Mouse (Mus musculus) midbrain, embryonic 16.5 days (tissue): ENCODE measurements at regions not wholly inside any gene's neighbourhood (a gene's known extent, or its start where the extent isn't known, plus 50 kb on each side); places are given as distances from the start of the nearest gene placed in this dataset.
A peak's percentile ranks its signal among the peaks of the same experiment; 100 is the strongest.
"Not testable (repeated sequence)": the region's sequence is repeated elsewhere in the genome, so short reads cannot be mapped to it uniquely, and the experiment has no call there.

Experiments
- ATAC-seq: fragments of 200-750 bp; cut with Nextera tagmentation; 2 replicates; pipeline ENCODE4 v1.8.0; 2017; ENCODE audit warnings: moderate TSS enrichment
- H3K27ac ChIP-seq: fragments of 300-500 bp; sonication (generic); 2 replicates; pipeline ENCODE4 v1.5.1; 2014; ENCODE audit warnings: mild to moderate bottlenecking, low read length, mixed read lengths
- H3K27me3 ChIP-seq: fragments of 300-500 bp; sonication (generic); 2 replicates; pipeline ENCODE4 v1.6.1; 2014; ENCODE audit warnings: low read depth, low read length, mixed read lengths; ENCODE audit not compliant: control insufficient read depth, insufficient read depth
- H3K36me3 ChIP-seq: fragments of 300-500 bp; sonication (generic); 2 replicates; pipeline ENCODE4 v1.6.1; 2014; ENCODE audit warnings: mild to moderate bottlenecking, low read length, moderate library complexity, mixed read lengths; ENCODE audit not compliant: control insufficient read depth, insufficient read depth
- H3K4me1 ChIP-seq: fragments of 300-500 bp; sonication (generic); 2 replicates; pipeline ENCODE4 v1.6.1; 2014; ENCODE audit warnings: mild to moderate bottlenecking, low read length, mixed read lengths; ENCODE audit not compliant: control insufficient read depth, insufficient read depth
- H3K4me2 ChIP-seq: fragments of 300-500 bp; sonication (generic); 2 replicates; pipeline ENCODE4 v1.6.1; 2014; ENCODE audit warnings: mild to moderate bottlenecking, low read length, mixed read lengths
- H3K4me3 ChIP-seq: fragments of 300-500 bp; sonication (generic); 2 replicates; pipeline ENCODE4 v1.5.1; 2014; ENCODE audit warnings: low read depth, mild to moderate bottlenecking, low read length, moderate library complexity, mixed read lengths
- H3K9ac ChIP-seq: fragments of 300-500 bp; sonication (generic); 2 replicates; pipeline ENCODE4 v1.6.1; 2014; ENCODE audit warnings: low read depth, low read length, mixed read lengths
- H3K9me3 ChIP-seq: fragments of 300-500 bp; sonication (generic); replicated peaks from 2 replicates; pipeline ENCODE4 v1.6.1; 2014; ENCODE audit warnings: mild to moderate bottlenecking, low read length, mixed read lengths; ENCODE audit not compliant: control insufficient read depth, poor library complexity, severe bottlenecking
- WGBS: fragments of 180-500 bp; shearing (Covaris S2); extraction: QIAGEN DNeasy Blood & Tissue Kit; methylation state at CpG from one replicate; pipeline ENCODE4 v1.1.7; 2014; 5-methylcytosine and 5-hydroxymethylcytosine counted together

DNA sequence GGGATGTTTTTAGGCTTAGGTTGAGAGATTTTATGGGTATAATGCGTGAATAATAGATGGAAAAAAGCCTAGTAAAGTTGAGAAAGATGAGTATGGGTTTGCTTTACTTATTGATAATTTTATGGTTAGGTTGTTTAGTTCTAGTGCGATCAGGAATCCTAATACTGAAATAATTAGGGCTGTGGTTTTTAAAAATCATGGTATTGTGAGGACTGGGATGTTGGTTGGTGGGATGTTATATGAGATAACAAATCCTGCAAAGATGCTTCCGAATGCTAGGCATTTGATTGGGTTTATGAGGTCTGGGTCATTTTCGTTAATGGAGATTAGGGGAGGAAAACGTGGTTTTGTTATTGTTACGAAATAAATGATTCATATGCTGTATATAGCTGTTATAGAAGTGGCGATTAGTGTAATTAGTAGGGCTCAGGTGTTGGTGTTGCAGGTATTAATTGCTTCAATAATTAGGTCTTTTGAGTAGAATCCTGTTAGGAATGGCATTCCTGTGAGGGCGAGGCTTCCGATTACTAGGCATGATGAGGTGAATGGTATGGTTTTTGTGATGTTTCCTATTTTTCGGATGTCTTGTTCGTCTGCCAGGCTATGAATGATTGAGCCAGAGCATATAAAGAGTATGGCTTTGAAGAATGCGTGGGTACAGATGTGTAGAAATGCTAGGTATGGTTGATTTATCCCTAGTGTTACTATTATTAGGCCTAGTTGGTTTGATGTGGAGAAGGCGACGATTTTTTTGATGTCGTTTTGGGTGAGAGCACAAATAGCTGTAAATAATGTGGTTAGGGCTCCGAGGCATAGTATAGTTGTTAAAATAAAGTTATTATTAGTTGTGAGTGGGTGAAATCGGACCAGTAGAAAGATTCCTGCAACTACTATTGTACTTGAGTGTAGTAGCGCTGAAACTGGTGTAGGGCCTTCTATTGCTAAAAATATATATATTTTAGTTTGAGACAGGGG, 62.3 kb upstream of the Ccnh start:
- H3K4me3 ChIP-seq, H3K27me3 ChIP-seq, H3K36me3 ChIP-seq, H3K9me3 ChIP-seq, H3K27ac ChIP-seq, H3K9ac ChIP-seq, H3K4me2 ChIP-seq, H3K4me1 ChIP-seq: not testable (repeated sequence)
- ATAC-seq, result peak; percentile 100
- WGBS, result 89% methylated on average over 18 of the region's 18 CpGs

DNA sequence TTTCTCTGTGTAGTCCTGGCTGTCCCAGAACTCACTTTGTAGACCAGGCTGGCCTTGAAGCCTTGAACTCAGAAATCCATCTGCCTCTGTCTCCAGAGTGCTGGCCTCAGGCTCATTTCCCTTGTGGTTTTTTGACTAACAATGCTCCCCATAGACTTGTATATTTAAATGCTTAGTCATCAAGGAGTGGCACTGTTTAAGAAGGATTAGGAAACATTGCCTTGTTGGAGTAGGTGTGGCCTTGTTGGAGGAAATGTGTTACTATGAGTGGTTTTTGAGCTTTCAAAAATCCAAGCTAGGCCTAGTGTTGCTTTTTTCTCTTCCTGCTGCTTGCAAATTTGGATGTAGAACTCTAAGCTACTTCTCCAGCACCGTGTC, 61.7 kb upstream of the Ccnh start:
- Histone ChIP-seq H3K27me3 (no peaks in the 10 kb centered on the region), H3K36me3 (no peaks in the 10 kb centered on the region)
- 79% methylated on average over 1 of the region's 1 CpGs for WGBS

More for the DNA sequence above, 61.7 kb upstream of the Ccnh start:
- Histone ChIP-seq H3K9me3 (no peaks in the 10 kb centered on the region), H3K4me2 (no peak overlapping the region), H3K4me1 (peaks cover 6% of the 10 kb centered on the region; the same call in 1 of the 2 replicates), H3K9ac (no peak overlapping the region), H3K4me3 (no peak overlapping the region), H3K27ac (no peak overlapping the region)
- no peak for ATAC-seq
